Mouse (Mus musculus) C3H10T1/2 (cell line): Measurements from ENCODE around the gene Akap1. TPM values are rescaled to one million over a fixed set of nuclear protein-coding genes. Genes with fewer than 3 reads are reported as not detected.

Experiments
- polyA plus RNA-seq, 2 experiments: library from polyadenylated mRNA; unstranded; fragments of >200 nt; fragmentation: generic; extraction: Trizol; gene quantifications; one replicate each; pipeline ENCODE4 v1.2.1; 2012; ENCODE audit warnings: missing spikeins in 2 of 2

Akap1 gene
- 10 to 100 TPM in 1 of 2 experiments, 1 to 10 TPM in 1; 9.1 to 23.0 TPM for polyA plus RNA-seq

DNA sequence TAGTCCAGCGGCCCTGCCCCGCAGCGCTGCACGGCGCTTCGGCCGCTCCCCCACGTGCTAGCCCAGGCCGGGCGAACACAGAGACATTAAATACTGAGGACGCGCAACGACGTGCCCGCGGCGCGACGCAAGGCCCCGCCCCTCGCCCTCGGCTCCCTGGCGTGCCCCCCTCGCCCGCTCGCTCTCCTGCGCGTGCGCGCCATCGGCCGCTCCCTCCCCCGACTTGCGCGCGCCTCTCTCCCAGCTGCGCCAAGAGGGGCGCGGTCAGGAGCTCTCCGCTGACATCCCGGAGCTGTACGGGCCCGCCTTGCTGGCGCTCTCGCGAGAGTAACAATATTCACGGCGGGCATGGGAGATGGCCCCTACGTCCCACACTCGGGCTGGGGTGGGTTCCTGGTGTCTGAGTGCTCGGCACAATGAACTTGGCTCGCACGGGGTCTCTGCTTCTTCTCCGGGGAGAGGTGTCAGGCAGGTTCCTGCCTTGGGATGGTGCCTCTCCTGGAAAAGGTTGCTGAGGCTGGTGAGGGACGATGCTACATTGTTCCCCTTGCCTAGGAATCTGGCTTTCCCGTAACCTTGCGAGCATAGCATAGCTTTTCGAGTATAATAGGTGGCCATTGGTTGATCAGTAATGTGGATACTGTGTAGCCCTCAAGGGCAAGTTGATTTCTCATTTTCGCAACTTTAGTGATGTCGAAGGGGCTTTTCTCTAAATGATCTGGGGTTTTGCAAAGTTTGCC lies at the start of gene Akap1:
Akap1 (minus strand) TSS at position 129 of the 740 bp plus-strand sequence.

Other genes starting within 250 kb of the Akap1 start
- 1 to 10 TPM; 3.4 to 5.7 TPM for gene Msi2, start 146.1 kb downstream of the Akap1 start, polyA plus RNA-seq
- gene Scpep1, start 90.9 kb upstream of the Akap1 start, polyA plus RNA-seq, result 100 to 1,000 TPM in 1 of 2 experiments, 10 to 100 TPM in 1; 39.0 to 269 TPM
- 10 to 100 TPM in 1 of 2 experiments, under 1 TPM in 1; 0.84 to 21.2 TPM for gene Elobl, start 102.3 kb upstream of the Akap1 start, polyA plus RNA-seq
- gene Coil, start 105.7 kb upstream of the Akap1 start, polyA plus RNA-seq, result 10 to 100 TPM in 1 of 2 experiments, 1 to 10 TPM in 1; 3.1 to 11.2 TPM
- not detected for gene Trim25, start 134.8 kb upstream of the Akap1 start, polyA plus RNA-seq
- under 1 TPM; 0.07 to 0.63 TPM for gene Dgke, start 202.3 kb upstream of the Akap1 start, polyA plus RNA-seq
- gene Gm525, start 209.3 kb upstream of the Akap1 start, polyA plus RNA-seq, result not detected